Mouse (Mus musculus) frontal cortex, adult 2 months (tissue): ENCODE measurements around the gene Hrh3. TPM values are rescaled to one million over a fixed set of nuclear protein-coding genes. Genes with fewer than 3 reads are reported as not detected.

ENCODE experiments used
- DNase-seq, 2 experiments: peaks; one replicate each; pipeline ENCODE4 v3.0.0; 2022; ENCODE audit warnings: low spot score in 1 of 2; ENCODE audit errors: extremely low spot score in 1 of 2
- polyA plus RNA-seq: library from polyadenylated mRNA; depleted of rRNA; stranded (reverse); fragments of >200 nt; gene quantifications from 2 replicates; pipeline ENCODE4 v1.2.3, GENCODE M21; 2012

The Hrh3 gene
- polyA plus RNA-seq, 1 experiment: 95.6 TPM

- DNase-seq: no peak
Measured at GRCm38 (mm10) chr2:180108285-180108684, 4.0 kb upstream of the Hrh3 start.

GRCm38 (mm10) chr2:180107081-180107480 is 2.8 kb upstream of the Hrh3 start:
- no peak for DNase-seq

GRCm38 (mm10) chr2:180105441-180106190 is 1.3 kb upstream of the Hrh3 start:
- no peak for DNase-seq

GRCm38 (mm10) chr2:180104659-180105377 is 530 bp upstream of the Hrh3 start:
- peak in 1 of 2 experiments; percentile 39 for DNase-seq

- DNase-seq: peak in 1 of 2 experiments; percentile 45
Measured at GRCm38 (mm10) chr2:180103151-180103977, 924 bp downstream of the Hrh3 start.

GRCm38 (mm10) chr2:180099529-180099928 is 4.8 kb downstream of the Hrh3 start:
- DNase-seq: peak in 1 of 2 experiments; percentile 42

GRCm38 (mm10) chr2:180098167-180098566 is 6.1 kb downstream of the Hrh3 start:
- DNase-seq: no peak

- no peak for DNase-seq
Measured at GRCm38 (mm10) chr2:180097585-180097984, 6.7 kb downstream of the Hrh3 start.

- DNase-seq: no peak
Measured at GRCm38 (mm10) chr2:180095711-180096110, 8.6 kb downstream of the Hrh3 start.

GRCm38 (mm10) chr2:180090285-180090684 is 14.0 kb downstream of the Hrh3 start:
- no peak for DNase-seq

- DNase-seq: no peak
Measured at GRCm38 (mm10) chr2:180087472-180087871, 16.8 kb downstream of the Hrh3 start.

- no peak for DNase-seq
Measured at GRCm38 (mm10) chr2:180086637-180087027, 17.7 kb downstream of the Hrh3 start.

GRCm38 (mm10) chr2:180085926-180086636 is 18.2 kb downstream of the Hrh3 start:
- no peak for DNase-seq

- DNase-seq: no peak
Measured at GRCm38 (mm10) chr2:180084565-180084964, 19.7 kb downstream of the Hrh3 start.

GRCm38 (mm10) chr2:180083063-180083462 is 21.2 kb downstream of the Hrh3 start:
- DNase-seq: no peak

- no peak for DNase-seq
Measured at GRCm38 (mm10) chr2:180080680-180081079, 23.6 kb downstream of the Hrh3 start.

GRCm38 (mm10) chr2:180077622-180078021 is 26.7 kb downstream of the Hrh3 start:
- DNase-seq: no peak

- DNase-seq: no peak
Measured at GRCm38 (mm10) chr2:180072886-180073285, 31.4 kb downstream of the Hrh3 start.

- DNase-seq: no peak
Measured at GRCm38 (mm10) chr2:180071671-180072070, 32.6 kb downstream of the Hrh3 start.
